Mouse (Mus musculus) stomach, postnatal 0 days (tissue): ENCODE results near the gene Lgr4.

ENCODE experiments used
- CTCF ChIP-seq: IDR thresholded peaks from 2 replicates; pipeline ENCODE4 v1.5.1; 2016; ENCODE audit warnings: antibody characterized with exemption, low read depth, mild to moderate bottlenecking, moderate library complexity
- EP300 ChIP-seq: optimal IDR thresholded peaks from 2 replicates; pipeline ENCODE3; 2016; ENCODE audit warnings: antibody characterized with exemption

GRCm38 (mm10) chr2:110037221-110037620 is 119.8 kb downstream of the Lgr4 start:
- no peak for TF ChIP-seq CTCF
- no peak for TF ChIP-seq EP300
